Mouse (Mus musculus) bone marrow macrophage, adult 2 months (primary cell): ENCODE results near the gene 9930111J21Rik1. TPM values are rescaled to one million over a fixed set of nuclear protein-coding genes. Genes with fewer than 3 reads are reported as not detected.
"Not testable (repeated sequence)": the region's sequence is repeated elsewhere in the genome, so short reads cannot be mapped to it uniquely, and the experiment has no call there.

Source experiments
- H3K27ac ChIP-seq: 2 replicates; pipeline ENCODE4 v1.5.1; 2012; ENCODE audit warnings: low read depth, low read length; ENCODE audit not compliant: insufficient read depth
- H3K4me1 ChIP-seq: 2 replicates; pipeline ENCODE4 v1.6.1; 2012; ENCODE audit warnings: low read length; ENCODE audit not compliant: control insufficient read depth, insufficient read depth
- H3K4me3 ChIP-seq: 2 replicates; pipeline ENCODE4 v1.5.1; 2012; ENCODE audit warnings: mild to moderate bottlenecking, low read length, moderate library complexity; ENCODE audit not compliant: insufficient read depth
- polyA plus RNA-seq: library from polyadenylated mRNA; stranded (reverse); fragments of >200 nt; gene quantifications from 2 replicates; pipeline ENCODE4 v1.2.4, GENCODE M21; 2012; ENCODE audit not compliant: missing spikeins, insufficient read depth, insufficient read length

9930111J21Rik1 gene
- 27.3 and 32.4 TPM in 2 replicates for polyA plus RNA-seq

DNA sequence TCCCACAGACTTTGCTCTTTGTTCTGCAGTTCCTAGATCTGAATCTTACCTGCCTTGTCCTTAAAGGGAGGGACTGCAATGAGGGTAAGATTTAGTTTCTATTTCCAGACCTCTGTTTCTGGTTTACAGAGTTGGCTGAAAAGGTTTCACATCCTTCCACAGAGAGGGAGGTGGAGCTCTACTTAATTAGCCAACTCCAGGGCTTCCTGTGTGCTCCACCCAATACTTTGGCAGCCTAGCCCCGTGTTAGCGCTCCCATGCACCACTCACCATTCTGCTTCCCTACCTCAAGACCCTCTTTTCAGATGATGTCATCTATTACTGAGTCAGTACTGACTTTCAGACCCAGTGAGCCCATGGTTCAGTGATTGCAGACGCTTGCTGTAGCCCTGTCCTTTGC, at the start of gene 9930111J21Rik1:
Gene 9930111J21Rik1, minus strand, starts transcription at position 148 of the 400 bp plus-strand sequence.
- not testable (repeated sequence) for H3K4me1 ChIP-seq

GRCm38 (mm10) chr11:49012074-49012473, 32.9 kb upstream of the 9930111J21Rik1 start:
- H3K4me1 ChIP-seq, H3K4me3 ChIP-seq, H3K27ac ChIP-seq: not testable (repeated sequence)

More for the DNA sequence above, at the start of gene 9930111J21Rik1:
- peak within 1 kb of the TSS; percentile 56 for H3K27ac ChIP-seq
- peak within 1 kb of the TSS; percentile 24 for H3K4me3 ChIP-seq

DNA sequence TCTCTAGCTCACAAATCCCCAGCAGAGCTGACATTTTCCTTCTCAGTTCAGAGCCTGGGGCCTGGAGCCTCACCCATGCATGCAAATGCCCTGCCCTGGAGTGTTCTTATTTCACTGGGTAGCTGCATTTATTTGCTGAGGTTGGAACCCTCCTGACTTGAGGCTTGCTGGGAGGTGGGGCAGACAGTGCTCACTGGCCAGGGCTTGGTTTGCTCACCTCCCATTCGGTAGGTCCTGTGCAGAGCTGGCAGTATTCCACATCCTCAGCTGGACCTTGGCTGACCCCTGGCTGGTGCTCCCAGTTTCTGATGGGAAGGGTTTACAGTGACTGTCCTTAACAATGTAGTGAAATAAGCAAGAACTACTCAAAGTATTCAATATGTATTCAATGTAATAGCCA, 27.6 kb upstream of the 9930111J21Rik1 start:
- H3K4me3 ChIP-seq, H3K4me1 ChIP-seq, H3K27ac ChIP-seq: not testable (repeated sequence)

- not testable (repeated sequence) for H3K4me1 ChIP-seq, H3K27ac ChIP-seq, H3K4me3 ChIP-seq
These were observed 27.1 kb upstream of the 9930111J21Rik1 start for GRCm38 (mm10) chr11:49006317-49006716.

DNA sequence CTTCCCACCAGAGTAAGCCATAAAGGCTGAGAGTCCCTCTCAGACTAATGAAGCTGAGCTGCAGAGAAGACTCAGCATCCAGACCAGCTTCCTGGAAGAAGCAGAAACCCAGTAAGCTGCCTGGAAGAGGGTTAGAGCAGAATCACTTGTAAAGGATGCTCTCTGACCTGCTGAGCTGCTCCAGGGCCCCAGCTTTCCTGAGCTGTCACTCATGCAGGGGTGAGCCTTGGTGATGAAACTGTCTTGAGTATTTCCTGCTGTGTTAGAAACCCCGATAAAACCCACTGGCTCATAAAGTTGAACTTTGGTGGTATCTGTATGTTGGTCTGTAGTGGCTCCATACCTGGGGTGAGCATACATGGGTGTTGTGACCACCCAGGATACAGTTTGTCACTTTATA, 21.2 kb upstream of the 9930111J21Rik1 start:
- H3K4me1 ChIP-seq = not testable (repeated sequence)

DNA sequence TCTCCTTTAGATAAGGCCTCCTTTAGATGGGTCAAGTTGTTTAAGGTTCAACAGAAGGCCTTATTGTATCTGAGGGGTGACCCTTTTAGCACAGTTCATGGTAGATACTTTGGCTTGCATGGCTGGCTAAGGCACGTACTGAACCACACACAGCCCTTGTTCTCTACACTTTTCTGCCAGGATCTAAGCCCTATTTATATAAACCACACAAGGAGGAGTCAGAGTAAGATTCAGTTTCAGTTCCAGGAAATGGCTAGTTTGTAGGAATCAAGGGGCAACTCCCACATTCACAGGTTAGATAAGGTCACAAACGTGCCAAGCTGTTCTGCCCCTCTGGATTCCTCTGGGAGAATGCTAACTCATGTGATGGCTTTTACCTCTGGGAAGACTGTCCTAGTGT, 14.8 kb upstream of the 9930111J21Rik1 start, which contains the start of gene Tgtp1:
Gene Tgtp1, minus strand, starts transcription at position 155 of the 400 bp plus-strand sequence.
- H3K27ac ChIP-seq, H3K4me3 ChIP-seq: not testable (repeated sequence)
- H3K4me1 ChIP-seq = peaks cover 12% of the 10 kb centered on the region

More for the DNA sequence above, 21.2 kb upstream of the 9930111J21Rik1 start:
- not testable (repeated sequence) for H3K4me3 ChIP-seq, H3K27ac ChIP-seq

DNA sequence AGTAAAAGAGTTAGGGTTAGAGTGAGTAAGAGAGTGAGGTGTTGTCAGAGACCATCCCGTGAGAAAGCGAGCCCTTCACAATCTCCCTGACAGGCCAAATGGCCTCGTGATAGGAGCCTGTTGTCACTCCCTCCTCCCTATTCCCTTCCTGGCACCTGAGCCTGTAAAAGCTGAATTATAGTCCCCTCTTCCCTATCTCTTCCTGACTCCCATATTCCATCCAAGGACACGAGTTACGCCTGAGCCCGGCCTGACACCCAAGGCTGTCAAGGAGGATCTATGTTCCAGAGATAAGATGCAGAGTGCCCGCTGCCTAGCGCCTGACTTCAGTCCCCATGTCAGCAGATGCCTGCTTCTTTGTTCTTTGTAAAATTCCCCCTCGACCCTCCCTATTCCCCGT, 14.1 kb upstream of the 9930111J21Rik1 start:
- H3K27ac ChIP-seq, H3K4me3 ChIP-seq: not testable (repeated sequence)
- H3K4me1 ChIP-seq = peaks cover 12% of the 10 kb centered on the region

DNA sequence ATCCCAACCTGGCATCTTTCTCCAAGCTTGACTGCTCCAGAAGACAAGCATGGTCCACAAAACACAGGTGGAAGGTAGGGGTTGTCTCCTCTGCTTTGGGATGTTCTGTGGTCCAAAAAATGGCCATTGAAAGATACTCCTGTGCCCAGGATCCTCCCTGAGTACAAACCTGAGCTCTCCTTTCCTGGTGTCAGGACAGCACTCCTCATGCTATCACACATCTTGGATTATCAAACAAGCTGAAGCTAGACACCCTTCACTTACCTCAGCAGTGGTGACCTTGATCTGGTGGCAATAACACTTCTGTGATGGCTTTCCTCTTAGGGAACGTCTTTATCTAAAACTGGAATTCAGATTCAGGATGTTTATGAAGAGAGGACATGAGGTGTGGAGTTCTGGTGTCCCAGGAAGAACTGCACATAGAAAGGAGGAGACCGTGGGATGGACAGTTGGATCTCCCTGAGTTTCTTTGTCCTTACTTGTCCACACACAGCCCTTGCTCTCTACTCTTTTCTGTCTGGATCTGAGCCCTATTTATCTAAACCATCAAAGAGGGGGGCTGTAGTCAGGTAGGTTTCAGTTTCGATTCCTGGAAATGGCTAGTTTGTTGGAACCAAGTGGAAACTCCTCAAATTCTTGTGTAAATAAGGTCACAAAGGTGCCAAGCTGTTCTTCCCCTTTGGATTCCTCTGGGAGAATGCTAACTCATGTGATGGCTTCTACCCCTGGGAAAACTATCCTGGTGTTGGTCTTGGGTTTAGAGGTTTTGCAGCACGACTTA, 12.7 kb upstream of the 9930111J21Rik1 start, which contains the start of gene Gm12185:
Gene Gm12185, minus strand, starts transcription at position 487 of the 781 bp plus-strand sequence.
- not testable (repeated sequence) for H3K4me1 ChIP-seq, H3K27ac ChIP-seq, H3K4me3 ChIP-seq

GRCm38 (mm10) chr11:48989981-48990380, 10.8 kb upstream of the 9930111J21Rik1 start:
- H3K4me1 ChIP-seq, H3K27ac ChIP-seq, H3K4me3 ChIP-seq: not testable (repeated sequence)

- H3K4me3 ChIP-seq, H3K4me1 ChIP-seq: not testable (repeated sequence)
- H3K27ac ChIP-seq = peak overlapping the region; percentile 40; the same call in 1 of the 2 replicates
These were observed 9.0 kb upstream of the 9930111J21Rik1 start for GRCm38 (mm10) chr11:48988219-48988618.

- not testable (repeated sequence) for H3K4me1 ChIP-seq, H3K27ac ChIP-seq, H3K4me3 ChIP-seq
These were observed 3.6 kb upstream of the 9930111J21Rik1 start for GRCm38 (mm10) chr11:48982848-48983247.

- not testable (repeated sequence) for H3K27ac ChIP-seq, H3K4me3 ChIP-seq, H3K4me1 ChIP-seq
These were observed 854 bp upstream of the 9930111J21Rik1 start for GRCm38 (mm10) chr11:48980052-48980451.

DNA sequence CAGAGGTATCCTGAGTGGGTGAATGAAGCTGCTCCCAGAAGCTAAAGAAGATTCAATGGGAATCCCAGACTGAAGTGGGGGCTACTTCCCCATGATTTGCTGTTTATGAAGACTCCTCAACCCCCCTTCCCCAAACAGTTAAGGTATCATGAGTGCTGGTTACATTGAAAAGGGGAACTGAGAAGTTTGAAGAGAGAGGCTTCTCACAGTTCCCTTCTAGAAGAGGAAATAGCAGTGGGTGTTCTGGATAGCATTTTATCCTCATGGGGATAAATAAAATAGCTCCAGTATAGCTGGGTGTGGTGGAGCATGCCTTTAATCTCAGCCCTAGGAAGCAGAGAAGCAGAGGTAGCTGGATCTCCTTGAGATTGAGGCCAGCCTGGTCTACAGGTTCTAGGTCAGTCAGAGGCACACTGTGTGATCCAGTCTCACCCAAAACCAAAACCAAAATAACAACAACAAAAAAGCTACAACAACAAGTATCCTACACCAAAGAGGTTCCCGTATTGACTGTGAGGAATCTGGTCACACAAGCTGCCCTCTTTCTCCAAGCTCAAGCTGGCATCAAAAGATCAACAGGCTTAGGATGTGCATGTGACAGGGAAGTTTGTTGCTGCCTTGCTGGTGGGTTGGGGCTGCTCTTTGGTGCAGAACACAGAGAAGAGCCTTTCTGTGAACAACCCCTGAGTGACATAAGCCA, 808 bp downstream of the 9930111J21Rik1 start, which contains the start of gene Olfr56:
Gene Olfr56, plus strand, starts transcription at position 650 of the 700 bp plus-strand sequence.
- Histone ChIP-seq H3K4me3 (peak within 1 kb of the TSS; percentile 24), H3K27ac (peak within 1 kb of the TSS; percentile 71)
- H3K4me1 ChIP-seq = not testable (repeated sequence)

- H3K4me3 ChIP-seq, H3K4me1 ChIP-seq, H3K27ac ChIP-seq: not testable (repeated sequence)
These were observed 4.5 kb downstream of the 9930111J21Rik1 start for GRCm38 (mm10) chr11:48974686-48975085.

DNA sequence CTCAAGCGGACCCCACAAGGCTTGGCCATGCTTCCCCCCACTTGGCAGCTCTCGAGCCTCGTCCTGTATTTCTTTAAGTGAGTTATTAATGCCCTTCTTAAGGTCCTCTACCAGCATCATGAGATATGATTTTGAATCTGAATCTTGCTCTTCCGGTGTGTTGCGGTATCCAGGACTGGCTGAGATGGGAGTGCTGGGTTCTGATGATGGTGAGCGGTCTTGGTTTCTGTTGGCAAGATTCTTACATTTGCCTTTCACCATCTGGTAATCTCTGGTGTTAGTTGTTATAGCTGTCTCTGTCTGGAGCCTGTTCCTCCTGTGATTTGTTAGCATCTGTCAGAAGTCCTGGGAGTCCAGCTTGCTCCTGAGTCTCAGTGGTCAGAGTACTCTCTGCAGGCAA, 33.1 kb downstream of the 9930111J21Rik1 start, which contains the start of gene Psme2b:
Gene Psme2b, minus strand, starts transcription at position 101 of the 400 bp plus-strand sequence.
- H3K4me1 ChIP-seq, H3K27ac ChIP-seq: not testable (repeated sequence)

More for the DNA sequence above, 33.1 kb downstream of the 9930111J21Rik1 start, which contains the start of gene Psme2b:
- not testable (repeated sequence) for H3K4me3 ChIP-seq
